Mouse (Mus musculus) gastrocnemius, adult 8-10 months (tissue): ENCODE results near the gene Bicdl2. TPM values are rescaled to one million over a fixed set of nuclear protein-coding genes. Genes with fewer than 3 reads are reported as not detected.
A peak's percentile ranks its signal among the peaks of the same experiment; 100 is the strongest.

Source experiments
- DNase-seq, 2 experiments: peaks; one replicate each; pipeline ENCODE4 v3.0.0; 2022; ENCODE audit warnings: low spot score in 2 of 2
- total RNA-seq, 4 experiments: library from RNA; stranded (reverse); gene quantifications; 2 replicates each; pipeline ENCODE4 v1.2.4; 2022

The Bicdl2 gene
- not detected for total RNA-seq

- DNase-seq, result no peak
Measured at GRCm38 (mm10) chr17:23660117-23660875, at the start of gene Bicdl2. TSS of gene Bicdl2 (plus strand) at chr17:23660506.

GRCm38 (mm10) chr17:23617087-23617486, 43.2 kb upstream of the Bicdl2 start:
- DNase-seq, result no peak

- no peak for DNase-seq
Measured at GRCm38 (mm10) chr17:23620351-23620750, 40.0 kb upstream of the Bicdl2 start.

GRCm38 (mm10) chr17:23627813-23628212, 32.5 kb upstream of the Bicdl2 start:
- DNase-seq, result no peak

GRCm38 (mm10) chr17:23630195-23631020, 29.9 kb upstream of the Bicdl2 start:
- DNase-seq, result peak; percentile 59 to 63

GRCm38 (mm10) chr17:23631241-23631640, 29.1 kb upstream of the Bicdl2 start:
- no peak for DNase-seq

GRCm38 (mm10) chr17:23644613-23645495, 15.5 kb upstream of the Bicdl2 start, which contains the start of gene Mmp25:
TSS of gene Mmp25 (minus strand) at chr17:23645277.
- no peak for DNase-seq

- DNase-seq, result no peak
Measured at GRCm38 (mm10) chr17:23645894-23646293, 14.4 kb upstream of the Bicdl2 start.

GRCm38 (mm10) chr17:23651363-23651762, 8.9 kb upstream of the Bicdl2 start:
- DNase-seq, result no peak

- DNase-seq, result no peak
Measured at GRCm38 (mm10) chr17:23653324-23653723, 7.0 kb upstream of the Bicdl2 start.

- no peak for DNase-seq
Measured at GRCm38 (mm10) chr17:23654001-23654400, 6.3 kb upstream of the Bicdl2 start.

GRCm38 (mm10) chr17:23654410-23654809, 5.9 kb upstream of the Bicdl2 start:
- DNase-seq, result no peak

- DNase-seq, result no peak
Measured at GRCm38 (mm10) chr17:23658450-23658849, 1.9 kb upstream of the Bicdl2 start.

- no peak for DNase-seq
Measured at GRCm38 (mm10) chr17:23660876-23661200, 532 bp downstream of the Bicdl2 start.

- DNase-seq, result no peak
Measured at GRCm38 (mm10) chr17:23661526-23661925, 1.2 kb downstream of the Bicdl2 start.

- DNase-seq, result no peak
Measured at GRCm38 (mm10) chr17:23664556-23665021, 4.3 kb downstream of the Bicdl2 start.

GRCm38 (mm10) chr17:23665511-23665910, 5.2 kb downstream of the Bicdl2 start:
- no peak for DNase-seq

- no peak for DNase-seq
Measured at GRCm38 (mm10) chr17:23670516-23671074, 10.3 kb downstream of the Bicdl2 start.

- DNase-seq, result no peak
Measured at GRCm38 (mm10) chr17:23671519-23671918, 11.2 kb downstream of the Bicdl2 start.

- no peak for DNase-seq
Measured at GRCm38 (mm10) chr17:23672761-23673160, 12.5 kb downstream of the Bicdl2 start.

GRCm38 (mm10) chr17:23673424-23674073, 13.2 kb downstream of the Bicdl2 start, which contains the start of the genes Hcfc1r1 and Thoc6:
TSS of gene Hcfc1r1 (plus strand) at chr17:23673596.
TSS of gene Thoc6 (minus strand) at chr17:23673882.
- peak; percentile 89 to 90 for DNase-seq
